Mouse (Mus musculus) embryonic facial prominence, embryonic 10.5 days (tissue): ENCODE results near the gene Pex7. TPM values are rescaled to one million over a fixed set of nuclear protein-coding genes. Genes with fewer than 3 reads are reported as not detected.

ENCODE experiments used
- DNase-seq: peaks from one replicate; pipeline ENCODE4 v3.0.0-alpha.2; 2017; ENCODE audit warnings: low spot score
- H3K27ac ChIP-seq: fragments of 300-500 bp; sonication (generic); replicated peaks from 2 replicates; pipeline ENCODE4 v1.5.1; 2016; ENCODE audit warnings: mild to moderate bottlenecking
- H3K27me3 ChIP-seq: fragments of 300-500 bp; sonication (generic); replicated peaks from 2 replicates; pipeline ENCODE4 v1.6.1; 2016; ENCODE audit warnings: low read depth, mild to moderate bottlenecking; ENCODE audit not compliant: poor library complexity, severe bottlenecking
- H3K36me3 ChIP-seq: fragments of 300-500 bp; sonication (generic); replicated peaks from 2 replicates; pipeline ENCODE4 v1.6.1; 2016; ENCODE audit warnings: mild to moderate bottlenecking, moderate library complexity
- H3K4me1 ChIP-seq: fragments of 300-500 bp; sonication (generic); 2 replicates; pipeline ENCODE4 v1.6.1; 2016
- H3K4me3 ChIP-seq: fragments of 300-500 bp; sonication (generic); 2 replicates; pipeline ENCODE4 v1.5.1; 2016; ENCODE audit warnings: mild to moderate bottlenecking, moderate library complexity
- H3K9me3 ChIP-seq: fragments of 300-500 bp; sonication (generic); 2 replicates; pipeline ENCODE4 v1.6.1; 2016; ENCODE audit warnings: mild to moderate bottlenecking
- WGBS: fragments of 180-500 bp; shearing (Covaris S2); methylation state at CpG from one replicate; pipeline ENCODE4 v1.1.7; 2016; 5-methylcytosine and 5-hydroxymethylcytosine counted together
- polyA plus RNA-seq: library from polyadenylated mRNA; unstranded; fragments of >200 nt; fragmentation: Nextera tagmentation; extraction: Ambion mirVana; gene quantifications from 2 replicates; pipeline ENCODE4 v1.2.1, GENCODE M21; 2016

Gene Pex7
- polyA plus RNA-seq, 1 experiment from 2014 or later = 24.8 TPM

DNA sequence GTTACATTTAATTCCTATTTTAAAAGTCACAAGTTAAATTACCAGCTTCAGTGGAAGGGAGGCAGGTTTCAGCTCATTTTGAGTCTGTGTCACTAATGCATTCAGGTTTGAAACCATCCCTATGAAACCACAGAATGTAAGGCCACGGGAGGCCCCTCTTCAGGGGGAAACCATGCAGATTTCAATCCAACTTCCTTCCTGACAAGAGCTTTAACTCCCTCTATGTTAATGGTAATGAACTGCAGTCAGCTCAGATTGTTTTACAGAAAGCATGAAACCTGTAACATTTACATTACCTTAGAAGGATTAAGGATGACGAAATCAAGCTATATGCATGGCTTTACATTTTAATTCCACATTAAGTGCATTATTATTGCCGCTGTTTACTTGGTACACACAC lies 15.8 kb downstream of the Pex7 start:
- no peaks in the 10 kb centered on the region for H3K9me3 ChIP-seq
- H3K4me3 ChIP-seq = no peak overlapping the region
- H3K27me3 ChIP-seq = no peaks in the 10 kb centered on the region
- no peak overlapping the region for H3K27ac ChIP-seq
- peaks cover 12% of the 10 kb centered on the region for H3K36me3 ChIP-seq
- no peak for DNase-seq
- no peaks in the 10 kb centered on the region for H3K4me1 ChIP-seq
- WGBS = 53% methylated on average over 3 of the region's 3 CpGs

DNA sequence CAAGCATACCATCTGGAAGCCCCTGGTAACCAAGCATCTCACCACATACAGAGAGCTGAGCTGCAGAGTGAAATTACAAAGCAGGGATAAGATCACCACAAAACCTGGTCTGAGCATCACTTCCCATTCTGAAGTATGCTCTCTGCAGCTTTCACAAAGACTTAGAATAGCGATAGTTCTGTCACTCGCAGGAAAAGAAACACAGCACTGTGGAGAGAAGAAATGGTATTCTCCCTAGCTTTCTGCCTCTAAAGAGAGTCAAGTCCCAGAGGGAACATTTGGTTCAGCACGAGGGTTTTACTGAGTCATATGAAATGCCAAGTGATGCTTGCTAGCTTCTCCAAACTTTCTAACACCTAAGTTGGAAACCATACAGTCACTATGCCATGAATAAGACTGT lies 17.6 kb downstream of the Pex7 start:
- Histone ChIP-seq H3K9me3 (no peaks in the 10 kb centered on the region), H3K4me3 (no peak overlapping the region), H3K36me3 (peaks cover 12% of the 10 kb centered on the region), H3K27me3 (no peaks in the 10 kb centered on the region), H3K27ac (no peak overlapping the region), H3K4me1 (no peaks in the 10 kb centered on the region)
- WGBS = 84% methylated on average over 3 of the region's 3 CpGs
- no peak for DNase-seq

DNA sequence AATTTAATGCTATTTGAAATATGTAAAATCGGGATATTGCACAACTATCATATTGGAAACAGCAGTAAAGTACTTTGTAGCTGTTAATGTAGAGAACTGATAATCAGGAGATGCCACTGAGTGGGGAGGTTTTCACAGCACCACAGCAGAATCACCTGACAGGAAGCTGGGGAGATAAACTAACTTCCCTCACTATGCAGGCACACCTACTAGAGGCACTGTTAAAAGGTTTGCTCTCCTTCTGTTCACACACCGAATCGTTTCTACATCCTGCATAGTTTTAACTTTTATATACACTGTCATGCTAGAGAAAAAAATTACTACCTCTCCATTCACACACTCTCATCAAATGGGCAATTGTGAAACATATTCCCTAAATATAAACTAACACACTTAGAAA lies 21.2 kb downstream of the Pex7 start:
- Histone ChIP-seq H3K9me3 (no peaks in the 10 kb centered on the region), H3K27me3 (no peaks in the 10 kb centered on the region), H3K4me1 (no peaks in the 10 kb centered on the region), H3K4me3 (no peak overlapping the region), H3K27ac (no peak overlapping the region), H3K36me3 (peaks cover 21% of the 10 kb centered on the region)
- 90% methylated on average over 3 of the region's 3 CpGs for WGBS
- DNase-seq = no peak

DNA sequence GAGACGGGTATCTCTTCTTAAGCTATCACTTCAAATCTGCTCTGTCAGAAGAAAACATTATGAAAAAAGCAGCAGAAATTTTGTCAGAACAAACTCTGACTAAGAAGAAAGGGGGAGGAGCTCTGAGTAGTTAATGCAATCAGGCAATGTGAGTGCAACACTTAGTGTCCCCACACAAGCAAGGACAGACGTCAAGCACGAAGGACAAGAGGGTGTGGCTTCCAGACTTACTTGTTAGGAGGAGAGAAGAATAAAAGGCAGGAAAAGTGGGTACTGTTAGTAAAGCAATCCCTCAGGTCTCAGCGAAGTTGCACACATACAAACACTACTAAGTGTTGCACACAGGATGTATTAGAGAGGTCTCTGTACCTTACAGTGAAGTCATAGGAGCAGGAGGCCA lies 23.1 kb downstream of the Pex7 start:
- H3K36me3 ChIP-seq = peaks cover 21% of the 10 kb centered on the region
- H3K9me3 ChIP-seq = no peaks in the 10 kb centered on the region
- no peak for DNase-seq
- H3K27me3 ChIP-seq = no peaks in the 10 kb centered on the region
- 82% methylated on average over 4 of the region's 4 CpGs for WGBS
- no peak overlapping the region for H3K4me3 ChIP-seq
- H3K4me1 ChIP-seq = no peaks in the 10 kb centered on the region
- H3K27ac ChIP-seq = no peak overlapping the region

DNA sequence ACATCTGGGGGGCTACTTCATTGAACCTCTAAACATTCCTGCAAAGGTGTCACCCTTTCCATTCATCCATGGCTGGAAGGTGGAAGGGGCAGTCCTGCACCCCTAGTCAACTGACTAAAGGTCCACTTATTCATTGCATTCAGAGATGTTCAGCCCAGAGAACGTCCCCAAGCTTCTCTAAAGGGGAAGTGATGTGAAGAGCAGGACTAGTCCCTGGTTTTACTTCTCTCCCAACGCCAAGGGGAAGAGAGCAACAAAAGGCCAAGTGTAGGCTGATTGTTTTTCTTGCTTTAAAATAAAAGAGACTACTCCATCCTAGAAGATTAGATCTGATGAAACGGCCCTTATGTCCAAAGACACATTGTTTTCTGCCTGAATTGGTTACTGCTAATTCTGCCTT lies 27.1 kb downstream of the Pex7 start:
- no peak for DNase-seq
- WGBS = 78% methylated on average over 3 of the region's 3 CpGs
- Histone ChIP-seq H3K27ac (no peak overlapping the region), H3K9me3 (no peaks in the 10 kb centered on the region), H3K4me3 (no peak overlapping the region), H3K27me3 (no peaks in the 10 kb centered on the region), H3K36me3 (peaks cover 13% of the 10 kb centered on the region), H3K4me1 (no peaks in the 10 kb centered on the region)

DNA sequence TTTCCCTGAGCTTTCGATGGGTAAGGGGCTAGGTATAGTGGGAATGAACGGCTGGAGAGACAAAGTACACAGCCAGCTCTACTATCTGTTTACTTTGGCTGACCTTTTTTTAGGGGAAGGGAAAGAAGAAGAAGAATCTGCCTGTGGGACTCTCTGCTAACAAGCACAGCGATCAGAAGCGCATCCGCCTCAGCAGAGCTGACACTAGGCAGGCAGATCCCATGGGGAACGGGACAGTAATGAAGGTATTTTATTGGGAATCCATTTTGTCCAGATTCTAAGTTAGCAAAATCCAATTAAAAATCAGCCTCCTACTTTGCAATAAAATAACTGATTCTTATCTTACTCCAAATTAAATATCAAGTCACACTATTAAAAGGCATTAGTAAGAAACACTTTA lies 28.3 kb downstream of the Pex7 start:
- no peaks in the 10 kb centered on the region for H3K27me3 ChIP-seq
- H3K4me3 ChIP-seq = no peak overlapping the region
- no peak for DNase-seq
- 72% methylated on average over 6 of the region's 6 CpGs for WGBS
- no peaks in the 10 kb centered on the region for H3K9me3 ChIP-seq
- H3K4me1 ChIP-seq = no peaks in the 10 kb centered on the region
- peaks cover 6% of the 10 kb centered on the region for H3K36me3 ChIP-seq
- H3K27ac ChIP-seq = no peak overlapping the region

DNA sequence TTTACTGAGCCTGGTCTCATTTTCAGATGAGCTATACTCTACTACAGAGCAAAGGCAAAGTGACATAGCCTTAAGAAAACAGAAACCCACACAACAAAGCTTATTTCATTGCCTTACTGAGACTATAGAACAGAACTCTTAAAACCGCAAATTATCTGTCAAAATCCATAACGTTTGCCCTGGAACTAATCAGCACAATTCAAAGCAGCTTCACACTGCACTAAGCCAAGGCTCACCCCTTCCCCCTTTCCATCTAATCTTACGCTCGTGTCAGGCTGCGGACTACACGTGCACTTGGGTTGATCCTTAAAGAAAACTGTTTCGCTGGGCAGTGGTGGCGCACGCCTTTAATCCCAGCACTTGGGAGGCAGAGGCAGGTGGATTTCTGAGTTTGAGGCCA lies 29.8 kb downstream of the Pex7 start:
- Histone ChIP-seq H3K27me3 (no peaks in the 10 kb centered on the region), H3K4me3 (no peak overlapping the region), H3K9me3 (no peaks in the 10 kb centered on the region), H3K36me3 (peaks cover under 1% of the 10 kb centered on the region; the same call in 1 of the 2 replicates), H3K4me1 (no peaks in the 10 kb centered on the region), H3K27ac (no peak overlapping the region)
- no peak for DNase-seq
- 86% methylated on average over 9 of the region's 9 CpGs for WGBS

DNA sequence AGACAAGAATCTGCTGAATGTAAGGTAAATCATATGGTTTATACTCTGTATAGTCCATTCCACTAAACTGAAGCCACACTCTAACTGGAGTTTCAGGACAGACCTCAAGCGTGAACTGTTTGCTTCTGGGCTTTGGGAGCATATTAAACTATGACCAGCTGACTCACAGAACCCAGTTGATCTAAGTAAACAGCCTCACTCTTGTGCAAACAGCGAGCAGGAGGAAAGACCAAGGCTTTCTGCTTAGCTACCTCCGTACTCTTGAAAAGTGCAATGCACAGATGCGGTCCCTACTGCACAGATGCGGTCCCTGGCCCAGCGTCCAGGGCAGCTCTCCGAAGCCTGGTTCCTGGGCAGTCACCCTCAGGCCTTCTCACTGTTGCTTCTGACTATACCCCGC lies 30.2 kb downstream of the Pex7 start:
- 85% methylated on average over 8 of the region's 8 CpGs for WGBS
- Histone ChIP-seq H3K27me3 (no peaks in the 10 kb centered on the region), H3K9me3 (no peaks in the 10 kb centered on the region), H3K4me3 (no peak overlapping the region), H3K4me1 (no peaks in the 10 kb centered on the region), H3K36me3 (peaks cover 3% of the 10 kb centered on the region; the same call in 1 of the 2 replicates), H3K27ac (no peak overlapping the region)
- no peak for DNase-seq

DNA sequence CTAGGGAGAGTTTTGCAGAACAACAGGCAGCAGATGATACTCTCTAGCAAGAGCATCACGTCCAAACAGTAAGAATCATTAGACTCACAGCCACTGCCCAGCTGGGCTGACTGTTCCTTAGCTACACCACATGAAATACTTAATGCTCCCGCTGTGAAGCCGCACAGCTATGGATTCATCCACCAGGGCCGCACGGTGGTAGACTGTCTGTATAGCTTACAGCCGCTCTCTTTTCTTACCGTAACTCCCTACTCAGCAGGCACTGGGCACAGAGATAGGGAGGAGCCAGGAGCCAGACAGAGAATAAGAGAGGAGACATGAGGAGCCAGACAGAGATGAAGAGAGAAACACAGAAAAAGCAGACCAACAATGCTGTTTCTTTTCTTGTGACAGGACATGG lies 30.8 kb downstream of the Pex7 start:
- H3K9me3 ChIP-seq = no peaks in the 10 kb centered on the region
- H3K4me1 ChIP-seq = no peaks in the 10 kb centered on the region
- no peak overlapping the region for H3K4me3 ChIP-seq
- peaks cover 3% of the 10 kb centered on the region; the same call in 1 of the 2 replicates for H3K36me3 ChIP-seq
- DNase-seq = no peak
- 68% methylated on average over 7 of the region's 7 CpGs for WGBS
- H3K27ac ChIP-seq = no peak overlapping the region
- H3K27me3 ChIP-seq = no peaks in the 10 kb centered on the region

DNA sequence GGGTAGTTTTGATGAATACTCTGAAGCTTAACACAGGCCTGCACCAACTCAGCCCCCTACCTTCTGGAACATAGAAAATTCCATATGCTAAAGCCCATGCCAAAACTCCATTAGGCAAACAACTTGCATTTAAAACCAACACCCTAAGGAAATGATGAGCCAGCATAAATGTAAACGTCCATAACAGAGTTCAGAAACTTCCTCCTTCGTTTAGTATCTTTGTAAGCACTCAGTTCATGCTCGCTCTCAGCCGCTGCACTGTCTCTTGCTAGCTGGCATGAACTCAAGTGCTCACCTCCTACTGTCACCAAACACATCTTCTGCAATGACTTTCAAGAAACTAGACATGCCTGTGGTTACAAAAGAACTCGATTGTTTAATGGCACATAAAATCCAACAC lies 32.1 kb downstream of the Pex7 start:
- no peaks in the 10 kb centered on the region for H3K27me3 ChIP-seq
- 88% methylated on average over 5 of the region's 5 CpGs for WGBS
- H3K9me3 ChIP-seq = no peaks in the 10 kb centered on the region
- no peaks in the 10 kb centered on the region for H3K4me1 ChIP-seq
- H3K27ac ChIP-seq = no peak overlapping the region
- peaks cover 3% of the 10 kb centered on the region; the same call in 1 of the 2 replicates for H3K36me3 ChIP-seq
- DNase-seq = no peak
- H3K4me3 ChIP-seq = no peak overlapping the region

DNA sequence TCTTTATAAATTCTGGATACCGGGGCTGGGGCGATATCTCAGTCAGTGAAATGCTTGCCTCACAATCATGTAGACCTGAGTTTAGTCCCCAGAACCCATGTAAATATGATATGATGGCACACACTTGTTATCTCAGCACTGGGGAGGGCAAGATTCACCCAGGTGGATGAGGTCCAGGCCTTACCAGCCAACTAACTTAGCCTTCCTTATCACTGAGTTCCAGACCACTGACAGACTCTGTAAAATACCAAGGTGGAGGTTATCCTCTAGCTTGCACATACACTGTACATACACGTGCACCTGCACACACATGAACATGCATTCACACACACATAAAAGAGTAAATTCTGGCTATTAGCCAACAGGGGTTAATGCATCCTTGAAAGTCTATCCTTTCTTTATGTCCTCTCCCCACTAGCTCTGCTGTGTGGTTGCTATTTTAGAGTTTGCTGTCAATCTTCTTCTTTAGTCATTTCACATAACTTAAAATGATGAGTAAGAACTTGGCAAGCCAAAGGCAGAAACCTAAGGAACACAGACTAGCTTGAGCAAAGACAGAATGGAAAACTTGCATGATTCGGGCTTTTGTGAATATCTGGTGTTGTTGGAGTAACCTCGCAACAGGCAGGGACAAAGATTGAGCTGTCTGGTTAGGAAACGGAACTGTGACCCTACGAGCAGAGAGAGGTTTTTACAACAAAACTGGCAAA lies 51.7 kb downstream of the Pex7 start:
- H3K4me3 ChIP-seq = no peak overlapping the region
- no peak for DNase-seq
- peaks cover 42% of the 10 kb centered on the region for H3K27me3 ChIP-seq
- H3K27ac ChIP-seq = no peak overlapping the region
- H3K9me3 ChIP-seq = no peaks in the 10 kb centered on the region
- no peaks in the 10 kb centered on the region for H3K36me3 ChIP-seq
- H3K4me1 ChIP-seq = peaks cover 14% of the 10 kb centered on the region
- whole genome bisulfite sequencing = 92% methylated on average over 7 of the region's 7 CpGs

DNA sequence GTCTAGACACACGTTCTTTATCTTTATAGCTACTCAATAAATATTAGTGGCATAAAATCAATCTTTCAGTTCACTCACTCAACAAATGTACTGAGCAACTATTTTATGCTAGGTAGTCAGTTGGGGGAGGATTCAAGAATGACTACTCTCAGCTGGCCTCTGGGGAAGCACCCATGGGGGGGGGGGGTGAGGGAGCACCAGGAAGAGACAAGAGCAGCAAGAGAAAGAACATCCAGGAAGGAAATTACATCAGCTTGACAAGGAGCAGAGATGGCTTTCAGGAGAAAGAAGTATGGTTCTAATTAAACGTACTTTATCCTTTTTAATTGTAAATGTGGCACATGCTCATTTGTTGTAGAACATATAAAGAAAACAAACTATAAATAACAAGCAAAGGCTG lies 53.9 kb downstream of the Pex7 start:
- Histone ChIP-seq H3K4me3 (no peak overlapping the region), H3K9me3 (no peaks in the 10 kb centered on the region), H3K27ac (no peak overlapping the region), H3K4me1 (peaks cover 34% of the 10 kb centered on the region), H3K27me3 (peaks cover 63% of the 10 kb centered on the region), H3K36me3 (no peaks in the 10 kb centered on the region)
- DNase-seq = no peak
- 69% methylated on average over 2 of the region's 2 CpGs for WGBS

DNA sequence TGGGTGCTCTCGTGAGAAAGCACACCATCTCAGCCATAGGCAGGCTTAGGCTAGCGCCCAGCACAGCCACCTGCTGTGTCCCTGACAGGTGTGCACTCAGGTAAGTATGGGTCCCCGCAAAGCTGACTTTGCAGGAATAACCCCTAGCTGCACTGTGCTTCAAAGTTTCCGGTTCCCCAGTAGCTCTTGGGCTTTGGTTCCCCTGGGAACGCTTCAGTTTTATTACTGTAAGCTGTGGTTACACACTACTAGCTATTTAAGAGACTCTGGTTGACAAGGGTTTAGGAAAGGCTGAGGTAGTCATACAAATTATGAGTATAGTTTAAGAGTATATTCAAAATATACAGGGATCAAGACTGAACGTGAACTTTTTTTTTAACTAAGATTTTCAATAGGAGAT lies 54.7 kb downstream of the Pex7 start:
- H3K36me3 ChIP-seq = no peaks in the 10 kb centered on the region
- no peak for DNase-seq
- no peaks in the 10 kb centered on the region for H3K9me3 ChIP-seq
- peaks cover 72% of the 10 kb centered on the region for H3K27me3 ChIP-seq
- WGBS = 30% methylated on average over 6 of the region's 6 CpGs
- peaks cover 34% of the 10 kb centered on the region for H3K4me1 ChIP-seq
- H3K4me3 ChIP-seq = no peak overlapping the region
- no peak overlapping the region for H3K27ac ChIP-seq
